Mouse (Mus musculus) right cerebral cortex, postnatal 4 days (tissue): ENCODE measurements around the gene Wdr91.

Experiments used
- DNase-seq: peaks from one replicate; pipeline ENCODE4 v3.0.0-alpha.2; 2022

Wdr91 gene

DNA sequence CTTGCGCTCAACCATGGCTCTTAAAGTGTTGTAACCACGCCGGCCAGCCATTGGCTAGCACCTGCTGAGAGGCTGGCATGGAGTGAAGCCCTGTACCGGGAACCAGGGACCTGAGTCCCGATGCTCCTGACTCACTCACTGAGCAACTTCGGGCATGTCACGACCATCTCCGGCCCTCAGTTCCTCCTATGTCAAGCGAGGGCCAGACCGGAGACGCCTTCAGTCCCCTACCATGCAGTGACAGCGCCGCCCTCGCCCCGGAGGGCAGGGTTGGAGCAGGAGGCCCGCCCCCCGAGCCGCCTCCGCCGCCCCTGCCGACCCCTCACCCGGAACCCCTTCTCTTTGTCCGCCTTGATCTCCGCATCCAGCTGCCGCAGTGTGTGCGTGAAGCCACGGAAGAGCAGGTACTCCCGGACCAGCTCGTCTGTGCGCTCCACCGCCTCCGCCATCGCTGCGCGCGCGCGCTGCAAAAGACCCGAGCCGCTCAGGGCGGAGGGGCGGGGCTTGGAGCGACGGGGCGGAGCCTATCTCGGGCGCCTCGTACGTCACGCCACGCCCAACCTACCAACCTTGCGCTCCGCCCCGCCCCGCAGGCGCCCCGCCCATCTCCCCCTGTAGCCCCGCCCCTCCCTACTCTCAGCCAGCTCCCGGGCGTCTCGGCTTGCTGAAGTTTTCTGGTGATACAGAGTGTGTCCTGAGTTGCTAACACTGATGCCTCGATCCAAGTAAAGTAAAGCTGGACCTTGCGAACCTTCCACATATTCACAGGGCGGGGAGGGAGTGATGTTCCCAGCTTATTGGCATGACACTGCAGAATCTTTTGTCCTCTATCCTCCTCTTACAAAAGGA is at the start of gene Wdr91:
Gene Wdr91 (minus strand): TSS at position 506 of the 849 bp plus-strand sequence.
- peak; percentile 94 for DNase-seq

DNA sequence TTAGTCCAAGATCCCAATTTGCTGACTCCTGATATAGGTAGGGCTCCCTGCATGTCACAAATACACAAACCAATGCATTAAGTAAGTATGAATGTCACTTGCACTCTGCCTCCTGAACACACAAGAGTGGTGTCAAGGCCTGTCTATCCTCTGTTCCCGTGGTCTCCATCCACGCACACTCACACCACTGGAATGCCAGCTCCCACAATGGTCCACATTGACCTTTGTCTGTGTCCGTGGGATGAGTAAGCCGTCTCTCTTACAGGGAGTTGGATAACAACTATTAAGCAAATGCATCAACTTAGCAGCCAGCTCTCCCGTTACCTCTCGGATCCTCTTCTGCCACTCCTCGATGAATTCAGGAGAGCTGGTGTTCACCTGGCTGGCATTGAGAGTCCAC is 48.5 kb upstream of the Wdr91 start:
- DNase-seq: no peak

DNA sequence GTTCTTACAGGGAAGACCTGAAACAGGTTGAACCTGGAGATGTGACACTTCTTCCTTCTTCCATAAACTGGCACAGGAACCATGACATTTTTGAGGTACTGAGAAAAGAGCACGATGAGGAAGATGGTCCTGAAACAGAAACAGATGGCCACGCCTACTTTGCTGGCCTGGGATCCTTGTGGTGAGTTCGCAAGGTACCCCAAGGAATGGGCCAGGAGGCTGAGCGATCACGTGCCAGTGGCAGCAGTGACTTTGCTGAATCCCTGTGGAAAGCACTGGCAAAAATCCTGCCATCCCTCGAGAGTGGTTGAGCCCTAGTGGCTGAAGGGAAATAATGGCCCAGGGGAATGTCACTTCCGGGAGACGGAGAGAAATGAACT is 45.2 kb upstream of the Wdr91 start:
- no peak for DNase-seq

DNA sequence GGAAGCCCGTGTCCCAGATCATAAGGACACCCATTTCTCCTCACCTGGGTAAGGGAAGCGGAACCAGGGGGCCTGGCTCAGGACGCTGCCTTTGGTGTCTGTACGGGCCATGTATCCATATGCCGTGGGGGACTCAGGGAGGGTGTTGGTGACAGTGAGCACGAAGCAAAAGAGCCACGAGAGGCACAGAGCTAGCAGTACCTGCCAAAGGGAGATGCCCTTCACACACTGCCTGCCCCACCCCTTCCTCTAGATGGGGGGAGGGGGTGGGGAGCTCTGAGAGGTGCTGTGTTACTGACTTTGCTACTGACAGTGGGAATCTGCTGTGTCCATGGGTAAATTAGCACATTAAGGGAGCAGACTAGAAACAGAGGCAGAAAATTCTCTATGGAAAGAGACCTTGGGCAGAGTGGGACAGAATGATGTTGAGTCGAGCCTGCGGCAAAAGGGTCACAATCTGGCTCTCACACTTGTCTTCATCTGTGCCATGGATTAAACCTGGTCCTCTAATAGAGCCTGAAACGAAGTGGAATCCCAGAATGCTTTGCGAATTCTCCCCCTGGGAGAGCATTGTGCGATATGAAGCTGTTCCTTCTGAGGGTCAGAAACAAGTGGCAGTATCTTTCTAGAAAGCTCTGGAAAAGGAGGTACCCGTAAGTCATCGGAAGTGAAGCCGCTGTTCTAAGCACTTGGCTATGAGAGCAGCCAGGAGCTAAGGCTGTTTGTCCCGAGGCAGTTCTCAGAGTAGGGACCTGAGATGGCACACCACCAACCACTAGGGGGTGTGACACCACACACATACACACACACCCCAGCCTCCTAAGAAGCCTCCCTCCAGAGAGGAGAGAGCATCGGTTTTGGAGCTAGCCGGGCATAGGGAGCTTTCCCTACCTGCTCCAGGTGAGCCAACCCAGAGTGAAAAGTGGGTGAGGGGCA is 44.5 kb upstream of the Wdr91 start:
- no peak for DNase-seq

DNA sequence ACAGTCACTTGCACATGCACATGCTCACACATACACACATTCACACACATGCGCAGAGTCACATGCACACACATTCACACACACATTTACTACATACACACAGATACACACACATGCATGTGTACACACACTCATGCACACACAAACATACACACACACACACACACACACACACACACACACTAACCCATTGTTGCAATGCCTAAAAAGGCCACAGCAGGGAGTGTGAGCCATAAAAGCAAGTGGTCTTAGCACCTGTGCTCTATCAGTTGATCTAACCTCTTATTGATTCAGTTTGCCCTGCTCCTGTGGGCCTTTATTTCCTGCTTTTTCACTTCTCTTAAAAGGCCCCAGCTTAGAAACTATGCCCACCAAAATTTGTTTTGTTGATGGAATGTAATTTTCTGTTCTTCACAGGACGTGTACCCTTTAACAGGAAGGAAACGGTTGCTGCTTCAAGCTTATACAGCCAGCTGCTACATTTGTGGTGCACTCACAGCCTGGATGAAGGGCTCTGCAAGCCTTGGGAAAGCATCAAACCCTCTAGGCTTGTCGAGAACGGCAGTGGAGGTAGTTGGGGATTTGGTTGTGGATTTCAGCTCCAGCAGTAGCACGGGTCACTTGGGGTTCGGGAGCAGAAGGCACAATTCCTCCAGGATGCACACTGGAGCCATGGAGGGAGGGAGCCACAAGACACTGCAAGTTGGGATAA is 41.4 kb upstream of the Wdr91 start:
- no peak for DNase-seq

DNA sequence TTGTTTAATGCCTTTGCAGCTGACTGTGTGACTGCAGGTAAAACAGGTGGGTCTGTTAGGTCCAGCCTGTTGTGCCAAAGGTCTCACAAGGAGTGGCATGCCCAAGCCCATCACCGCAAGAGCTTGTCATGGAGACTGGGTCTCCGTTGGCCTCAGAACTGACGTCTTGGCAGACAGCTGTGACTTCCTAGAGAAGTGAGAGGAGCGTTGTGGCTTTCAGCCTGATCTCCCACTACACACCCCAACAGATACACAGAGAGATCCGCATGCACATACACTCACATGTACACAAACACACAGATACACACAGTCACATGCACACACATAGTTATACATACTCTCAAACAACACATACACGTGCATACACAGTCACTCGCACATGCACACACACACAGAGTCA is 40.8 kb upstream of the Wdr91 start:
- DNase-seq: no peak

DNA sequence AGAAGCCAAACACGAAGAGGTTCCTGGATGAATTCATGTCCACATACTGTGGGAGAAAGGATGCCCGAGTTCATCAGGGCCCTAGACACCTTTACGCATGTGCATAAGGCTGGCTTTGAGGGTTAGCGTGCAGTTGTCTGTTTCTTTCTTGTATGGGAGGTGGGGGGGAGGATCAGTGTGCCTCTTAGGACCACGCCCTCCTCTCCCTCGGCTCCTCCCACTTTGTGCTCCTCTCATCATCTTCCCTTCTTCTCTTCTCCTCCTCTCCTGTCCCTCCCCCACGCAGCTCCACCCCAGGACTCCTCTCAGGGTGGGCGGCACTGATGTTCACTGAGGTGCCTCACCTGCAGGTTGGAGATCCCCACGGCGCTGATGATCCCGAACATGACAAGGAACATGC is 37.8 kb upstream of the Wdr91 start:
- no peak for DNase-seq

DNA sequence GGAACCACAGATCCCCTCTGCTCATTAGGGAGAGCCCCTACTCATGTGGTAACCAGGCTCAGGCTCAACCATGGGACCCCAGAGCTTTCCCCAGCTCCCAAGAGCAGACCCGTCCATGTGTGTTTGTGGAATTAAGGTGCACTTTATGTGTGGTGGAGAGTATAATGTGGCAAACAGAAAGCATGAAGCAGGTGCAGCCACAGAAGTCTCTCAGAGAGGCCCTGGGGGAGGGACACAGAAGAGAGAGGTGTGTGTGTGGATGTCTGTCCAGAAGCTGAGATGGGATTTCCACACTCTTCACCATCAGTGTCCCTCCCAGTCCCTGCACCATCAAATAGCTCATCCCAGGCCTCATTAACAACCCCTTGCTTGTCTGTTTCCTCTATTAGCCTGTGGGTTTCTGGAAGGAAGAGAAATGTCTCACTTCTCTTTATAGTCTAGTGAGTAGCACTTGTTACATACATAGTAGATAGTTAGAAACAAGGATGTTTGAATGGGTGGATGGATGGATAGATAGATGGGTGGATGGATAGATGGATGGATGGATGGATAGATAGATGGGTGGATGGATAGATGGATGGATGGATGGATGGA is 35.9 kb upstream of the Wdr91 start:
- DNase-seq: no peak

DNA sequence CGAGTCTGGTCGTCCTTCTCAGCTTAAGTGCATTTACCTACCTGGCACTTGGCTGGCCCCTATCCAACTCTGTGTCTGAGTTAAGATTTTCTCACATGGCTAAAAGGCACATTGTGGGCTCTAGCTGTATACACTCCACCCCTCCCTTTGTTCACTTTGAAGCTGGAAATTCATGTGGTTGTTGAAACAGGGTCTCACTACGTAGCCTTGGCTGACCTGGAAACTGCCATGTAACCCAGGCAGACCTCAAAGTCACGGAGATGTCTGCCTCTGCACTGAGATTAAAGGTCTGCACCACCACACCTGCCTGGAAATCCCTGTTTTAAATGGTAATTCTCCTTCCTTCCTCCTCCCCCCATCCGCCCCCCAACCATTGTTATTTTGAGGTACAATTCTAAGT is 32.8 kb upstream of the Wdr91 start:
- no peak for DNase-seq

DNA sequence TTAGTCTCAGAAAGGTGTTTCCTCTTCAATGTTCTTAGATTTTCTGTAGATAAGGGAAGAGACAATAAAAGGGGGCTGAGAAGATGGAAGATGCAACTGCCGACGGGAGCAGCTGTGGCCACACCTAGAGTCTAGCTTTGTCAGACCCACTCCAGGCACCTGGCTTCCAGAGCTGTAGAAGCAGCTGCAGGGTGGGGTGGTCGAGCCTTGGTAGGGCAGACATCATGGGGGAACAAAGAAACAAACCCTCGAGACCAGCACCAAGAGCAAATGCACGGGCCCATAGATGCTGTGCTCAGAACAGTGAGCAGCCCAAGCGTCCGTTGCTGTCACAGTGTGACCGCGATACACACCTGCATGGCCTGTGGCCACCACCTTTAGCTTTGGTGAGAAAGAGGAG is 31.8 kb upstream of the Wdr91 start:
- DNase-seq: no peak

DNA sequence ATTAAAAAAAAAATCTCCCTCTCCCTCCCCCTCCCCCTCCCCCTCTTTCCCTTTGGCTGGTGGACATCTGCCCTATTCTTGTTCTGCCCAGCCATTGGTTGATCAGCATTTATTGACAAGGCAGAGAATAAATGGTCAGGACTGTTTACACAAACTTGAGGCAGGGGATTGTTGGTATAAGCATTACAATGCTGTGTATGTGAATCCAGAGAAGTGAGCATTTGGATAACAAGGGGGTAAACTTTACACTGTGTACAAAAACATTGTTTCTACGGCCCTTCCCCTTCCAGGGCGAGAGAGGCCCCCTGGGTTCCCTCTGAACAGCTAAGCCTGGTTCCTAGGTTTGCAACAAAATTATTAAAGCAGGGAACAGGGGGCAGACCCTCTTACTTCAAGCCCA is 30.8 kb upstream of the Wdr91 start:
- DNase-seq: no peak

DNA sequence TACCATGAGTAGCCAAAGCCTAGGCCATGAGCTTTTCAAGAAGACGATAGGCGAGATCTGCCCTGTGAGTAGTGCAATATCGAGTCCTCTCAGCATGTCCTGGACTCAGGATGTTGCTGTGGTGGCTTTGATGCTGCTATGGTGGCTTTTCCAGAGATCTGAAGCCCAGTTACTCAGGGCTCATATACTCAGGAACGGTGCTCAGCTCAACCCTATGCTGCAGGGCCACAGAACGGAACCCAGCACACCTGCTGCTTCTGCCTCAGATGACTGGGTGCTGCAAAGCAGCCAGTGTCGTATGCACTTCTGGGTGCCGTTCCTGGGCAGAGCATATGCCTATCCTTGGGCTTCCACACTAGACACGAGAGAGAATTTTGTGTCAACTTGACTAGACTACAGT is 28.8 kb upstream of the Wdr91 start:
- no peak for DNase-seq

DNA sequence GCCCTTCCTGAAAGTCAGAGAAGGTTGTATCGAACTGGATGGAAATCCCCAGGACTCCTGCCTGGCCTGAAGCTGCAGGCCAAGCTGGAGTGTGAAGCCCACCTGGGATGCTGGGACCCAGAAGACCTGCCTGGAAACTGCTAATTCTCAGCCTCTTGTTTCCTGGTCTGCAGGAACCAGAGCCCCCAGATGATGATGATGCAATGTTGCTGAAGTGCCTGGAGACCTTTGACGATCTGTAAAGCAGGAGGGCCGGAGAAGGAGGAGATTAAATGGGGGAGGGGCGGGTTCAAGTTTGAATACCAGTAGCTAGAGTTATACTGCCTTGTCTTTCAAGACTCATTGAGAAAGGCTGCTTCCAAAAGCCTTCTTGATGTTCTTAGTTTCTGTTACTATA is 28.3 kb upstream of the Wdr91 start:
- no peak for DNase-seq

DNA sequence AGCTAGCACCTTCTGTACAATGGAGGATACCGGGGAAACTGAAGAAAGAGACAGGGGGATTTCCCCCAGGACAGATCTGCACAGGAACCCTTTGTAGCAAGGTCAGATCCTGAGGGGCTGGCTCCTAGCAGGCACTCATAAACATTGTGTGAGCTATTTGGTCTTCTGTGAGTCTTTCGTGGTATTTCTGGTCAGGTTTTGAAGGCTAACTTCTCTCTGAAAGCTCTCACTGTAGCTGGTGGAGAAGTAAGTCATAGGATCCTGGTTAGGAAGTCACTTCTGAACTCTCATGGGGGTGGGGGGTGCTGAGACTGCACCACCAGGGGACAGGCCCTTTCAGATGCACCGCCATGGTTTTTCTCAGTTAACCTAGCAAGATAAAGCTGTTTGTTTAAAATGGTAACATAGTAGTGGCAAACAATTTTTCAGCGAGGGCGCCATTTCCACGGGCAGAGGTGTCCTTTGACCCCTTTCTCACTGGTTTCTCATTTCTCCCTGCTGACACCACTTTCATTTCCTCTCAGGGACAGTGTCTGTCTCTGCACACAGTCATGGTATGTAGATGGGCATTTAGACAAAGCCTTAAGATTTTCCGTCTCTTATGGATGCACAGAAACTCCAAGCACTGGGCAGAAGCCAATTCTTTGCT is 27.7 kb upstream of the Wdr91 start:
- DNase-seq: no peak

DNA sequence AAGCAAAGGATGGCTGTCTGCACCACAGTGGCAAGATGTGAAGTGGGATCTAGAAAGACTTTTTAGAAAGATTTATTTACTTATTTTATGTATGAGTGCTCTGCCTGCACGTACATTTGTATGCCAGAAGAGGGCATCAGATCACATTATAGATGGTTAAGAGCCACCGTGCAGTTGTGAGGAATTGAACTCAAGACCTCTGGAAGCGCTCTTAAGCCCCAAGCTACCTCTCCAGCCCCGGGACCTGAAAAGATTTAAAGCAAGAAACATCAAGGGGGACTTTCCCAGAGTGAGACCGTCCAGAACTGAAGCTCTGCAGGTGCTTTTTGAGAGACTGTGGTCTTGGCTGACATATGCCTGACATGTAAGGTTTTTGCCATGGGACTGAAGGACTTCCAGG is 26.1 kb upstream of the Wdr91 start:
- no peak for DNase-seq

DNA sequence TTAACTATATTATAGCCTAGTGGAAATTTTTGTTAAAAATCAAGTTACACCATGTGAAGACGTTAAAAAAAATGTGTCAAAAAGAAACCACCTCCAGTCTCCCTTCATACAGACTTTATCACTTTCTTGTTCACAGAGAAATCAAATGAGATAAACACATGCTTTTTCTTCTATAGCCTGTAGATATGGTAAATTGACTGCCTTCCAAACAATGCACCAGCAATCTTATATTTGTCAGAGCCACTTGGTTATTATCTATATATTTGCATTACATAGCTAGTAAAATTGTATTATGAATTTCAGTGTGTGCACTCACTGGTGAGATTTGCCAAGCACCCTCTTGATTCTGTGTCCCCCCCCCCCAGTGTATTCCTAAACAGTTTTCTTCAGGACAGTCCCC is 22.0 kb upstream of the Wdr91 start:
- no peak for DNase-seq

DNA sequence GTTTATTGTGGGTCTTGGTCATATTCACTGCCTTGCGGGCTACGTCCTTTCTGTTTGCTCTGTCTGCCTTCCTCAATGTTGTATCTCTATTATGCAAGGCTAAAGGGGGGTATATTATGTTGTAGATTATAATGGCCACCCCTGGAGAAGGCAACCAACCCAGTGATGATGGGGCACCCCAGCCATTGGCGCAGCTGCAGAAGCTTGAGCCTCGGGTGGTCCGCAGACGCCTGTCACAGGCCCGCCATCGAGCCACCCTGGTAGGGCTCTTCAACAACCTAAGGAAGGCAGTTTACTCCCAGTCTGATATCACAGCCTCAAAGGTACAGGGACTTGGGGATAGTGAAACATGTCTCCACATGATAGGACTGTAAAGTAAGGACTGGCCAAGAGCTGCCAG is 16.9 kb upstream of the Wdr91 start:
- DNase-seq: no peak

DNA sequence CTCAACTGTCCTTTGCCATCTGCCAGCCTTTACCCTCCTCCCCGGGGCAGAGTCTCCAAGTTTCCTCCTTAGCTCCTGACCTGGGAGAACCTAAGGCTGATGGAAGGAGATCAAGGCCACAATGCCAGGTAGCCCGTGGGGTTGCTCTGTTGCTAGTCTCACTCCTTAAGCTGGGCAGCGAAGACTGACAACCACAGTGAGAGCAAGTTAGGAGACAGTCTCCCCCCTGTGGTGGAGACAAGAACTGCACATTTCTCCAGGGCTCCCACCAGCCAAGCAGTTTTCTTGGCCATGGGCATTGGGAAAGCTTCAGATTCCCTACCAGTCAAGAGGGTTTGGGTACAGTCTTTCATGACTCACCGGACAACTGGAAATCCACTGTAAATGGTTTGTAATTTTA is 16.5 kb upstream of the Wdr91 start:
- peak; percentile 64 for DNase-seq

DNA sequence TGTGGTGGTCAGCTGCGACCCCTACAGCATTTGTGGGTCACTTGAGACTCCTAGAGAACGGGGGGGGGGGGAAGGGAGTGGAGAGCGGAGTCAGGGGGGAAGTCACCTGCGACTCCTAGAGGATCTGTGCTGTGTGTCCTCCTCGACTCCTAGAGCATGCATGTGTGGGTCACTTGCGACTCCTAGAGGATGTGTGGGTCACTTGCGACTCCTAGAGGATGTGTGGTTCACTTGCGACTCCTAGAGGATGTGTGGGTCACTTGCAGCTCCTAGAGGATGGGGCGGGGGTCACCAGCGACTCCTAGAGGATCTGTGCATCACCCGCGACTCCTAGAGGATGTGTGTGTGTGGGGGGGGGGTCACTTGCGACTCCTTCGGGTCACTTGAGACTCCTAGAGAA is 11.3 kb upstream of the Wdr91 start:
- no peak for DNase-seq

DNA sequence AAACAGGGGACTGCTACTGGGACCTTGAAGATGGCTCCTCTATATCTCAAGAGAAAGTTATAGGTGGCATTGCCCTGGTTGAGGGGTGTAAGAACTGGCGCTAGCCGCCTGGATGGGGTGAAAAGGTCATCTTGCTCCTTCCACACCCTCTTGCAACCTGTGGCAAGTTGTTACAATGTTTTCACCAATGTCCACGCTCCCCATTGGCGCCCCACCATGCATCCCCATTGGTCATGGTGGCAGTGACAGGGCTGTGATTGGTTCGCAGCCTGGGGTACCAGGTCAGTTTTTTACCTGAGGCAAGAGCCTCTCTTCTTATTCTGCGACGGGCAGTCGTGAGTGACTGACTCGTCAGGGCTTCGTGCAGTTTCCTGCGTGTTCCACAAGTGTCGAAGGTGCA is 10.0 kb upstream of the Wdr91 start:
- DNase-seq: no peak

DNA sequence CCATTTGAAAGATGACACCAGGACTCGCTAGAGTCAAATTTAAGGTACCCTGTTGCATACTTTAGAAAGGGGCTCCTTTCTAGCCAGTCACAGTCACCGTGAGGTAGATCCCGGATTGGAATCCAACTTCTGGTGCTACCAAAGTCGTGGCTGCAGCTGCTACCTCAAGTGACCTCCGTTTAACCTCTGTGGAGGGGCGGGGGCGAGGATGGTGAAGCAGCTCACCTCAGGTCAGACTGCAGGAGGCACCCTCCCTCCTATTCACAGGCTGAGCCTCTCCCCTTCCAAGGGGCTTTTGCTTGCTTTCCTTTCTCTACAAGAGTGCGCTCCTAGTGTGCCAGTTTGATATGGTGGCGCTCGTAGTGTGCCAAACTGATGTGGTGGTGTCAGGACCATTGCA is 9.3 kb upstream of the Wdr91 start, which contains the start of gene Stra8:
Gene Stra8 (plus strand): TSS at position 208 of the 400 bp plus-strand sequence.
- DNase-seq: no peak

DNA sequence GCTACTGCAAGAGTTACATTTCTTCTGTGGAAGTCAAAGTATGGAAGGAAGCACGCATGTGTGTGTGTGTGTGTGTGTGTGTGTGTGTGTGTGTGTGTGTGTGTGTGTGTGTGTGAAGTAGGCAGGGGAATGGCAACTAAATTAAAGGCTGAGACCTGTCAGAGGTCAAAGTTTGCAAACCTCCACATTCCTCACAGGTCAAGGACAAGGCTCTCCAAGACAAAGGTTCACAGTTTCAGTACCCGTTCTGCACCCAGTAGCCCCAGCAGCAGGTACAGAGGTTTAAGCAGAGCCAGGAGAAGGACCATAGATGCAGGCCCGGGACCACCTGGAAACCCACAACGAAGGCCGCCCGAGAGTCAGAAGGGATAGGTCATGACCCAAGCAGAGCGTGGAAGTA is 8.5 kb upstream of the Wdr91 start:
- no peak for DNase-seq

DNA sequence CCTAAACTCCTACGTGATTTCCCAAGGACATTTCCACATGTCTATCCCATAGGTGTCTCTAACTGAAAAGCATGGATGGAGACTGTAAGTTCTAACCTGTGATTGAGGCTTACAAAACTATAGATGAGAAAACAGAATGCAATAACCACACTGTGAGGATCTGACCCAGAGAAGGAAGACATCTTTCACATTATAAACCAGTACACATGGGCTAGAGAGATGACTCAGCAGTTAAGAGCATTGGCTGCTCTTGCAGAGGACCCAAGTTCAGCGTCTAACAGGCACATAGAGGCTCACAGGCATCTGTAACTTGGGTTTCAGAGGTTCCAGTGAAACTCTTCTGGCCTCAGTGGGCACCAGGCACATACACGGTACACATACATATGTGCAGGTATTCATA is 3.8 kb upstream of the Wdr91 start:
- DNase-seq: no peak
